Mouse (Mus musculus): ENCODE data around the gene Kcnma1. TPM values are rescaled to one million over a fixed set of nuclear protein-coding genes. Genes with fewer than 3 reads are reported as not detected.
A peak's percentile ranks its signal among the peaks of the same experiment; 100 is the strongest.

Gene Kcnma1
- polyA plus RNA-seq, 1 experiment from 2014 or later = 7.8 TPM

- ATAC-seq (ENCODE audit: insufficient number of reproducible peaks, low FRiP score, low TSS enrichment, low read depth) = no peak
- no peak overlapping the region for H3K9ac ChIP-seq
- WGBS = 45% methylated on average over 2 of the region's 2 CpGs
These were observed 723.7 kb downstream of the Kcnma1 start for GRCm38 (mm10) chr14:23290634-23291033.

GRCm38 (mm10) chr14:23266554-23267309, 747.6 kb downstream of the Kcnma1 start:
- WGBS = 49% methylated on average over 4 of the region's 4 CpGs
- no peak overlapping the region for H3K9ac ChIP-seq
- H3K4me3 ChIP-seq = no peak overlapping the region
- no peak overlapping the region for H3K27ac ChIP-seq
- H3K9me3 ChIP-seq = no peaks in the 10 kb centered on the region
- H3K36me3 ChIP-seq = no peaks in the 10 kb centered on the region
- no peak for ATAC-seq (ENCODE audit: insufficient number of reproducible peaks, low FRiP score, low TSS enrichment, low read depth)
- H3K27me3 ChIP-seq = no peaks in the 10 kb centered on the region
- no peak overlapping the region for H3K4me2 ChIP-seq
- no peaks in the 10 kb centered on the region for H3K4me1 ChIP-seq

More at GRCm38 (mm10) chr14:23290634-23291033, 723.7 kb downstream of the Kcnma1 start:
- peaks cover 6% of the 10 kb centered on the region; the same call in 1 of the 2 replicates for H3K4me1 ChIP-seq
- H3K9me3 ChIP-seq = no peaks in the 10 kb centered on the region
- no peaks in the 10 kb centered on the region for H3K36me3 ChIP-seq
- H3K4me2 ChIP-seq = no peak overlapping the region
- peak overlapping the region; percentile 38; the same call in 1 of the 2 replicates for H3K27ac ChIP-seq
- H3K4me3 ChIP-seq = no peak overlapping the region
- no peaks in the 10 kb centered on the region for H3K27me3 ChIP-seq

- Histone ChIP-seq H3K27ac (no peak overlapping the region), H3K9ac (no peak overlapping the region), H3K4me1 (no peaks in the 10 kb centered on the region), H3K27me3 (no peaks in the 10 kb centered on the region), H3K4me2 (no peak overlapping the region), H3K9me3 (no peaks in the 10 kb centered on the region), H3K4me3 (no peak overlapping the region), H3K36me3 (no peaks in the 10 kb centered on the region)
- ATAC-seq (ENCODE audit: insufficient number of reproducible peaks, low FRiP score, low TSS enrichment, low read depth) = no peak
- WGBS = 45% methylated on average over 4 of the region's 4 CpGs
These were observed 761.1 kb downstream of the Kcnma1 start for GRCm38 (mm10) chr14:23253154-23253553.

- H3K27ac ChIP-seq = no peak overlapping the region
- H3K4me1 ChIP-seq = peaks cover 7% of the 10 kb centered on the region; the same call in 1 of the 2 replicates
- H3K9ac ChIP-seq = no peak overlapping the region
- H3K36me3 ChIP-seq = no peaks in the 10 kb centered on the region
- no peaks in the 10 kb centered on the region for H3K9me3 ChIP-seq
- no peak overlapping the region for H3K4me3 ChIP-seq
- H3K27me3 ChIP-seq = no peaks in the 10 kb centered on the region
- no peak for ATAC-seq (ENCODE audit: insufficient number of reproducible peaks, low FRiP score, low TSS enrichment, low read depth)
- no peak overlapping the region for H3K4me2 ChIP-seq
- 19% methylated on average over 5 of the region's 5 CpGs for WGBS
These were observed 769.8 kb downstream of the Kcnma1 start for GRCm38 (mm10) chr14:23244446-23244845.

GRCm38 (mm10) chr14:23243857-23244256, 770.4 kb downstream of the Kcnma1 start:
- Histone ChIP-seq H3K4me3 (no peak overlapping the region), H3K4me2 (no peak overlapping the region), H3K9ac (no peak overlapping the region), H3K36me3 (no peaks in the 10 kb centered on the region), H3K4me1 (peaks cover 7% of the 10 kb centered on the region; the same call in 1 of the 2 replicates), H3K27me3 (no peaks in the 10 kb centered on the region), H3K27ac (no peak overlapping the region), H3K9me3 (no peaks in the 10 kb centered on the region)
- ATAC-seq (ENCODE audit: insufficient number of reproducible peaks, low FRiP score, low TSS enrichment, low read depth) = no peak

Other genes starting within 250 kb of the Kcnma1 start
- gene Dlg5, start 231.4 kb upstream of the Kcnma1 start, polyA plus RNA-seq (2015; fragmentation: Nextera tagmentation; extraction: Ambion mirVana) = 15.1 and 19.1 TPM in 2 replicates